Mouse (Mus musculus): Measurements from ENCODE around the gene Dnah3. TPM values are rescaled to one million over a fixed set of nuclear protein-coding genes. Genes with fewer than 3 reads are reported as not detected.

The Dnah3 gene
- total RNA-seq, 2 experiments from 2014 or later: 0.12 TPM; not detected in 1

DNA sequence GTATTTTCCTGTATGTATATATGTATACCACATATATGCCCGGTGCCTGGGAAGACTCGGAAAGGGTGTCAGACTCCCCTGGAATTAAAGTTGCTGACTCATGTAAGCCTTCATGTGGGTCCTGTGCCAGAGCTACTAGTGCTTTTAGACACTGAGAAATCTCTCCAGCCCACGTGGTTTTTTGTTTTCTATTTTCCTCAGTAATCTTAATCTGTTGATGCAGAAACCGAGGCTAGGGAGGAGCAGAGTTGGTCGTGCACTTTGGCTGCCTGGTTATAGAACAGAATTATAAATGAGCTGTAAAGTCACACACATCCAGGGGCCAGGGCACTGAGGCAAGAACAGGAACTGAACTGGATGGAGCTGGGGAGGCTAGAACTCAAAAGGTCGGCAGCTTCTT is 135.1 kb downstream of the Dnah3 start:
- no peak for DNase-seq
- intact Hi-C loops (cut with DNase I): no loop called here

DNA sequence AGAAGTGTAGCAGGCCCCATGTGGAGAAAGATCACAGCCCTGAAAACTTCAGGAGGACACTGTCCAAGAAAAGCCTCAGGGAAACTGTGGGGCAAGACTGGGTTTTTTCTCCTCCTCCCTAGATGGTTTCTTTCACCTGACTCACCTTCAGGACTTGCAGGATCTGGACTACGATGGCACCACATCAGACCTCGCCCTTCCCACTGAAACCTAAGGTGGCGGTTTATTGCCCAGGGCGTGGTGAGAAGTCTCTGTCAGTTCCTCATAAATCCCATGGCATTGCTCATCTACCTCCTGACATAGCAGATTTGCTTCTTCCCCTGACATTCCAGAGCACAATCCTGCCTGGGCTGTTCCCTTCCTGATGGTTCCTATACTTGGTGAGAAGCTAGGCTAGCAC is 135.6 kb downstream of the Dnah3 start:
- no peak for DNase-seq

DNA sequence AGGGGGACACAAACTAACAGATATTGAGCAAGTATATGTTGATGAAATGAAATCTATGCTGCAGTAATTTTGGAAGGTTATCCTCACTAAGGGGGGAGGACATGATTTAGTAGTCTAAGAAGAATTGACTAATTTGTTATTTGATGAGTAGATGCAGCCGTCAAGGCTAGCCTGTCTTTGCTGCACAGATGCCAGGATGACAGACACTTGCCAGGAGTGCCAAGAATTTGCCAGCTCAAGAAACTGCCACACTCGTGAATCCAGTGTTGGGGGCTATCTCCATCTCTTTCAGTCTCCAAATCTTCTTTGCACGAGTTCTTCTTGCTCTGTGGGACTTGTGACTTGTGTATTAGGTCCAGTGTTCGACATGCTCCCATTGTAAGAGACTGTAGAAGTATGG is 136.0 kb downstream of the Dnah3 start:
- intact Hi-C loops (cut with DNase I): no loop called here
- no peak for DNase-seq

More for the DNA sequence above, 135.6 kb downstream of the Dnah3 start:
- intact Hi-C loops (cut with DNase I): no loop called here

DNA sequence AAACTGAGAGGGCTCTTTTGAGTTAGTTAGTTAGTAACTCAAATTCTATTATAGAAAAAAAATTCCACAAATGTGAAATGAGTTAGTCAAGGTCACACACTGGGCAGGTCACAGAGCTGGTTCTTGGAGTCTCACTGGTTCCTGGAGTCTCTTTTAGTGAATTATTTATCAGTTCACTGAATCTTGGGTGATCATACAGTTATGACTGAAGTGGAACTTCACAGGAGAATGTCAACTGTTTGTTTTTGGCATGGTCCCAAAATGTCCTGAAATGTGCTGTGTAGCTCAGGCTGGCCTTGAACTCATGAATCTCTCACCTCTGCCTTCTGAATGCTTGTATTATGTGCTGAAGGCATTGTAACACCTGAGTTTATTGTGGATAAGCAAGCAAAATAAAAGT is 137.7 kb downstream of the Dnah3 start:
- intact Hi-C loops (cut with DNase I): no loop called here
- DNase-seq: no peak

DNA sequence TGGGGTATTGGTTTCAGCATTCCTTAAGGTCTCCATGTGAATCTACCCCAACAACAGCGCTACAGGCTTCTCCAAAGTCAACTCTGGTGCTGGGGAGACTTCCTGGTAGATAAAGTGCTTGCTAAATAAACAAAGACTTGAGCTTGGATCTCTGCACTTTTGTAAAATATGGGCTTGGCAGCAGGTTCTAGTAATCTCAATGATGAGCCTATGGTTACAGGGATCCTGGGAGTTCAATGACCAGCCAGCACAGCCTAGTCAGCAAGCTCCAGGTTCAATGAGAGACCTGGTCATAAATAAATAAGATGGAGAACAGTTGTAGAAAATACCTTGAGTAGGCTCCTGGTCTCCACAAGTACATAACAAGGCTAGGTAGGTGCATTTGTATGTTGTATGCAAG is 141.0 kb downstream of the Dnah3 start:
- DNase-seq: no peak
- intact Hi-C loops (cut with DNase I): no loop called here

DNA sequence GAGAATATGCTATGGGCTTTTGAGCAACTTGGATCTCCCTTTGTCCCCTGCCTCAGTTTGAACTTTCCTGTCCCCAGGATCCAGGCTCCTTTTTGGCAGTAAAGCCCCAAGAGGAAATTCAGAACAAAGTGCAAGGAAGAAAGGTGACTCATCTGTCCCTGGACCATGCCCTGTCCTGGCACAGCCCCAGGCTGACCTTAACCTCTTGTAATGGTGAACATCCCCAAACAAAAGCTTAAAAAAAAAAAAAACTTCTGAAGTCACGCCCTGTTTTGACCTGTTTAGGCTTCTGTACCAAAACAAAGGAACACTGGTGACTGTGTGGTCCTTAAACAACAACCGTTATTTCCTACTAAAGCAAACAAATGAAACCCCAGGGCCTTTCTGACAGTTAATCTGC is 153.5 kb downstream of the Dnah3 start:
- intact Hi-C loops (cut with DNase I): no loop called here
- peak in 1 of 2 experiments; percentile 20 for DNase-seq

DNA sequence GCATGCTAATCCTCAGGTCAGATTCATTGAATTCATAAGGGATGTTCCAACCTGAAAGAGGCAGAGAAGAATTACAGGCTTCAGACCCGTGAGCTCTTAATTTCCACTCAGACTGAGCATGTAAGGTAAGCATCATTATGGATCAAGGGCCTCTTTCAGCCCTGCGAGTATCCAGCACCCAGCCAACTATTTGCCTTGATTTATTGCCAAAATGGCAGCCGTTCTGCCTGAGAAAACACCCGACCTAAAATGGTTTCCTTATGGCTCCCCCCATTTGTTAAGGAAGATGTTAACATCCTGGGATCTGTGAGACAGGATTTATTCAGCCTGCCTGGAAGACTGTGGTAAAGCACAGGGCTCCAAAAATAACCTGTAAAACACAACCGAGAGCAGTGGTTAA is 158.0 kb downstream of the Dnah3 start:
- DNase-seq: no peak
- intact Hi-C loops (cut with DNase I): no loop called here

DNA sequence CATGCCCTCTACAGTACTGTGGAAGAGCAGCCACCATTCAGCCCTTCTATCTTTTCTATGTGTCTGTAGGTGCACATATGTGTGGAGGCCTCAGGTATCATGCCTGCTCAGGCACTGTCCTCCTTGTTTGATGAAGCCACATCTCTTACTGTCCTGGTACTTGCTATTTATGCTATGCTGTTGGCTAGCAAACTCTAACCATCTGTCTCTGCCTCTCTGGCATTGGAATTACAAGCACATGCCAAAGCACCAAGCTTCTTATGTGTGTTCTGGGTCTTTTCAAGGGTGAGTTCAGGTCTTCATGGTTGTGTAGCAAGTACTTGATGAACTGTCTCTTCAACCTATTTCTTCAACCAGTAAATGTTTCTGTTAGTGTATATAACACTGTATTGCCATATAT is 158.8 kb downstream of the Dnah3 start:
- intact Hi-C loops (cut with DNase I): no loop called here

DNA sequence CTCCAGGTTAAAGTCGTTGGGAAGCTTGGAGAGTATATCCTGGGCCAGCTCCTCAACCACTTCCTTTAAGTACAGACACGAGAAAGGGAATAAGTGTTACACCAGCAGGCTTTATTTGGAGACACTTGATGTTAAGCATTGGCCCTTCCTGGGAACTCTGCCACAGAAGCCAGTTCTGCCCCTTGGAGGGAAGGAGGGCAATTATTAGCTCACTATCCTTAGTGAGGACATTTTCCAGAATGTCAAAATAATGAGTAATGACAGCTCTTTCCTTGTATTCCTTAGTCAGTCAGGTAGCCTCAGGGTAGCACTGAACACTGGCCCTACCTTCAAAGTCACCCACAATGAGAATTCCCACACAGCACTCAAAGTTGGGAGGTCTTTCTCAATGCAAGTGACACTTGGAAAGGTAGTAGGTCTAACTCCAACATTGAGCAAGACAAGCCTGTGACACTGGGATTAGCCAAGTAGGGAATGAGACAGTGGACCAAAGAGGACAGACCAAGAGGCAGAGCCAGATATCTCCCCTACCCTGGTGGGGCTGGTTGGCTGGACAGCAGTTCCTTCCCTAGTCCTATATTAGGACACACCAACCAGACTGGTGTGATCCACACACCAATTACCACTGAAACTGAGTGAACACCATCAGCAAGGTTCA is 166.2 kb downstream of the Dnah3 start:
- no peak for DNase-seq
- intact Hi-C loops (cut with DNase I): no loop called here

More for the DNA sequence above, 158.8 kb downstream of the Dnah3 start:
- DNase-seq: no peak

DNA sequence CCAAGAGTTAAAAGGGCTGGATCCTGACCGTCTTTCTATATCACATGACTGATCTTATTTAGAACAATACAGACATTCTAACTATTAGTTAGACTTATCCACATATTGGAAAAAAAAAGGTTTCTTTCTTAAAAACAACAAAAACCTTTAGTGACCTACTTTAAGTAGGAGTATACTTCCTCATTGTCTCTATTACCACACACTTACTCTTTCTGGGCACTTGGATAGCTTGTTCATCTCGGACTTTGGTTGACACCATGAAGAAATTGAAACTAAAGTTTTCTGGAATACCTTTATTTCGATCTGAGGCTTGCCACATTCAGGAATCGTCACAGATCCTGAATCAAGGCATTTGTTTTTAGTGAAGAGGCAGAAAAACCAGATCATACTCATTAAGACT is 174.0 kb downstream of the Dnah3 start:
- DNase-seq: no peak
- intact Hi-C loops (cut with DNase I): no loop called here

DNA sequence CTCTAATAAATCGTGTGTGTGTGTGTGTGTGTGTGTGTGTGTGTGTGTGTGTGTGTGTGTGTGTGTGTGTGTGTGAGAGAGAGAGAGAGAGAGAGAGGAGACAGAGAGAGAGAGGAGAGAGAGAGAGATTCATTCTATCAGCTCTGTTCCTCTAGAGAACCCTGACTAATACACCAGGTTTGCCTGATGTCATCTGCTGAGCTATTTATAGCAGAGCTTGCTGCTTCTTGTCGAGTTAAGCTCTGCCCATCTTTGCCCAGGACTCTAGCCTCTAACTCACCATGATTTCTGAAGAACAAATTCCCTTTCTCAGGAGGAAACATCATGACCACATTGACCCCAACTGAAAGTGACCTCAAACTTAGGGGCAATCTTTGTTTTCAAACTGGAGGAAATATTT is 174.6 kb downstream of the Dnah3 start:
- intact Hi-C loops (cut with DNase I): no loop called here
- DNase-seq: peak; percentile 35 to 46

DNA sequence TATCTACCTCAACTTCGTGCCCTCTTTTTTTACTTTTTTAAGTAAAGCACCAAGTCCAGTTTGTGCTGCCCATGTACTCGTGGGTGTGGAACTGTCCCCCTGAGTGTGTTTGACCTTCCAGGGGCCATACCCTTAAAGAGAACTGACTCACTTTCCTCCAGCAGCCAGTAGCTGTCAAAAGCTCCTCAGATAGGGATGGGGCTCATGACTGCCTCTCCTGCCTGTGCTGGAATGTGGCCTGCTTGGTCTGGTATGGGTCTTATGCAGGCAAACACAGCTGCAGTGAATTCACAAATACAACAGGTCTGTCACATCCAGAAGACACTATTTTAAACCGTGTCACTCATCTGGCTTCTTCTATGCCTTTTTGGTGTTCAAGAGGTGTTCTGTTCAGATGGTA is 183.4 kb downstream of the Dnah3 start:
- intact Hi-C loops (cut with DNase I): no loop called here
- DNase-seq: no peak

DNA sequence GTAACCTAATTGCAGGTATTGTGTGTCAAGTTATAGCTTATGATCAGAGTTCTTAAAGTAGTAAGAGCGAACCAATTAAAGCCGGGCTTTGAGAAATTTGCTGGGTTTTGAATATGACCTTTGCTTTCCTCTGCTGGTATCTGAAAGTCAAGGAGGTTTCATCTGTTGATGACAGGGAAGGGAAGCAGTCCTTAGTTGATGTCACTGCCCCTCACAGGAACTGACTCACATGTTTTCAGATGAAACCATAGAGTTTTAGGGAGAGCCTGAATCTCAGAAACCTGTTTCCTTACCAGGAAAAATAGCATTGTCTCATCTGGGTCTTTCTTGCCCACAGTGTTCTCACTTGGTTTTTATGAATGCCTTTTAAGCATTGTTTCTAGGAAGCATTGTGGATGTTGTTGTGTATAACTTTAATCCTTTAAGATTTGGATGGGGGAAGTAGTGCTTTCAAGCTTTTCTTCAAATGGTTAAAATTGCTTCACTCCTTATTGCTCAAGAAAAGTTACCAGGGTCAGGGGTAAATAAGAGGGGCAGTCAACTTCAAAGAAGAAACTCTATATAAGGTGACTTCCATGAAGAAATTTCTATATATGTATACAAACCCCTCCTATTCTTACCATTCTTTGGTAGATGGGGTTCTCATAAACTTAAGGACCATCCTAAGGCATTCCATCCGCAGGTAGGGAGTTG is 188.4 kb downstream of the Dnah3 start:
- DNase-seq: no peak
- intact Hi-C loops (cut with DNase I): no loop called here

DNA sequence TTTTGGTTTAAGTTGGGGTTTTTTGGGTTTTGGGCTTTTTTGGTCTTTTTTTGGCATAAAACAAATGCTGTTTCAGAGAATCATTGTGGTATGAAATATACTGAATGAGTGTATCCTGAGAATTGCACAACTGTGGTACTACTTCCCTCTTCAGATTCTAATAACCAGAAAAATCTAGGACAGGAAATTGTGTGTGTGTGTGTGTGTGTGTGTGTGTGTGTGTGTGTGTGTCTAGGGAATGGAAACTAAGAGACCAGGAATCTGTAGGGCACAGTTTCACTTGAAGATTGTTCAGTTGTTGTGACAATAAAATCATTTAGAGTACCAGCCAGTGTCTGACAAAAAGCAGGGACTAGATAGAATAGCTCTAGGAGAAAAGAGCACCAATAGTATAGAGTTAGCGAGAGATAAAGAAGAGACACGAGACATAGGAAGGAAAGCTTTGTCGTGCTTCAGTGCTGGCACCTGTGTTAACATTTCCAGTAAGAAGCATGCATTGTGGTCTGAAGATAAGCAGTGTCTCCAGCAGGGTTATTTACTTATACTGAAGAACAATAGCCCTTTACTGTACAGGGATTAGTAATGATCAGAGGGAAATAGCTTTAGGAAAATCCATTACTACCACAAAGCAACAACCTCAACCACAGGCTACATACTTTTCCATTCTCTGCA is 195.6 kb downstream of the Dnah3 start:
- intact Hi-C loops (cut with DNase I): loop anchor here (5.0 kb wide), 2 partner anchors 177 to 198 kb away; partner anchors contain the start of genes Dnah3 and Thumpd1
- no peak for DNase-seq

DNA sequence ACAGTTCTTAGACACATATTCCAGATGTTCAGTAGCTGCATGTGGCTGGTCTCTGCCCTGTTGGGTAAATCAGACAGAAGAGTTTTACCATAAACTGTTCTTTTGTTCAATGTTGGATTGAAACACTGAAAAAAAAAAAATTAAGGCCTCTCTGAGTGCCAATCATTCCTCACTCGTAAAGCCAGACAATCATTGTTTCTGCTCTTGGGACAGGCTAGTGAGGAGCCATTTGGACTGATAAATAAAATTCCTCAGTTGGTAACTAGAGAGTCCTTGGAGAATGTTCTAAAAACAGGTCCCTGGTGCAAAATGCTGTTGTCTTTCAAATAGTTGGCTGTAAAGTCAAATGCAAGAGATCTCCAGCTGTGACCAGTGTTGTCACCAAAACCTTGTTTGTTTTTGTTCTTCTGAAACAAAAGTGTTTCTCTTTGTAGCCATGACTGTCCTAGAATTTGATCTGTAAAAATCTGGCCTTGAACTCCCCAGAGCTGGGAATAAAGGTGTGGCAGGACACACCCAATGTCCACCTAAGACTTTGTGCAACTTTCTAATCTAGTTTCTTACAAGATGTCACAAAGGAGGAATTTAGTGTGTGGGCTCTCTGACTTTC is 196.7 kb downstream of the Dnah3 start:
- DNase-seq: no peak
- intact Hi-C loops (cut with DNase I): loop anchor here (5.0 kb wide), 2 partner anchors 176 to 199 kb away; partner anchors contain the start of genes Dnah3 and Thumpd1

DNA sequence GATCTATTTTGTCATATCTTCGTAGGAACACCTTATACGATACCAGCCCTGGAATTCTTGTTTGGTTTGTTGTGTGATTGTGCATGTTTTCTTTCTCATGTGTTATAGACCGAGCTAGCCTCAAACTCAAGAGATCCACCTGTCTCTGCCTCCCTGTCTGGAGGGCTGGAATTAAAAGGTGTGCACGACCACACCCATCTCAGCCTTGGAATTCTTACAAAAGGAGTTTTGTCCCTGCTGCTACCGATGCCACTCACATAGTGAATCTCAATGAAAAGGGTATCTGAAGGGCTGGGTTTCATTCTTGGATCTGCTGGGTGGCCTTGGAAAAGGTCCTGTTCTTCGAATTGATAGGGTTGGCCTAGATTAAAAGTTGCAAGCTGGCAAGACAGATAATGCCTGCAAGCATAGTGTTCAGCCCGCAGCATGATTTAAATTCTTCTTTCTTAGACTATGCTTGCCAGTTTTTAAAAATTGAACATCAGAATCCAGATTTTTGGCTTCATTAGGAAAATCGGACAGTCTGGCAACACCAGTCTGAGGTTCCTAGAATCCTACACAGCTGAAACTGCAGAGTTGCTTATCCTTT is 197.5 kb downstream of the Dnah3 start:
- intact Hi-C loops (cut with DNase I): loop anchor here (5.0 kb wide), 2 partner anchors 175 to 200 kb away; partner anchors contain the start of genes Dnah3 and Thumpd1
- no peak for DNase-seq

DNA sequence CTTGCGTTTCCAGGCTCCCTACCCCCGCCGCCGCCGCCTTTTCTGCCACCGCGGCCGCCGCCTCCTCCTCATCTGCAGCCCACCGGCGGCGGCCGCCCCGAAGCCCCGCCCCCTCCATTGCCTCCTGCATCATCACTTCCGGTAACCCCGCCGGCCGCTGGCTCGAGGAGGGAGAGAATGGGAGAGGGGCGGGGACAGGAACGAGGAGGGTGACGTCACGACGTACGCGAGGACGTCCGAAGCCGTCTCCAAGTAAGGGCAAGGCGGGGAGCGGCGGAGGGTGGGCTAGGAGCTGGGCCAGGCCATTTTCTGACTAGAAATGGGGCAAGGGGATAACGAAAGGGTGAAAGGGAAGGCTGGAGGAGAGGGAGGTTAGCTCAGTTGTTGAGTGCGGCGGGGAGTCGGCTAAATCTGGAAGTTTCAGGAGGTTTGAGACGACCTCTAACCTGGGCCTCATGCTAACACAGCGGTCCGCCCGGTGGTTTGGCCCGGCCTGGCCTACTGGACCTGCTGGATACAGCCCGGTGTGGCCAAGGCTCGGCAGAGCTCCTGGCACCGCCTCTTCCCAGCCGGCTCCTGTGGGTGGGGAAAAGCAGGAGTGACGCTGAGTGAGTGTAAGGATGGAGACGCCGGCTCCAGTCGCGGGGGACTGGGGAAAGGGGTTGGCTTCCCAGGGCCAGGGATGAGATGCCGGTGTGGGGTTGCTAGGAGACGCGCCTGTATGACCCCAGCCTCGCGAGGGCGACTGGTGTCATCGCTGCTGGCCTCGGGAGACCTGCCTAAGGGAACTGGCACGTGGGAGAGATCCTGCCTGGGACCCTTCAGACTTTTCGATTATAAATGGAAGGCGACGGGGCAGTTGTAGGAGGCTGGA is 199.2 kb downstream of the Dnah3 start, which contains the start of the genes Lyrm1 and Dcun1d3:
Gene Lyrm1 (plus strand): TSS at position 223 of the 874 bp plus-strand sequence.
Gene Dcun1d3 (minus strand): TSS at position 660 of the 874 bp plus-strand sequence.
- DNase-seq: peak; percentile 98 to 99
- intact Hi-C loops (cut with DNase I): loop anchor here (5.0 kb wide), 2 partner anchors 174 to 201 kb away; partner anchors contain the start of genes Dnah3 and Thumpd1

DNA sequence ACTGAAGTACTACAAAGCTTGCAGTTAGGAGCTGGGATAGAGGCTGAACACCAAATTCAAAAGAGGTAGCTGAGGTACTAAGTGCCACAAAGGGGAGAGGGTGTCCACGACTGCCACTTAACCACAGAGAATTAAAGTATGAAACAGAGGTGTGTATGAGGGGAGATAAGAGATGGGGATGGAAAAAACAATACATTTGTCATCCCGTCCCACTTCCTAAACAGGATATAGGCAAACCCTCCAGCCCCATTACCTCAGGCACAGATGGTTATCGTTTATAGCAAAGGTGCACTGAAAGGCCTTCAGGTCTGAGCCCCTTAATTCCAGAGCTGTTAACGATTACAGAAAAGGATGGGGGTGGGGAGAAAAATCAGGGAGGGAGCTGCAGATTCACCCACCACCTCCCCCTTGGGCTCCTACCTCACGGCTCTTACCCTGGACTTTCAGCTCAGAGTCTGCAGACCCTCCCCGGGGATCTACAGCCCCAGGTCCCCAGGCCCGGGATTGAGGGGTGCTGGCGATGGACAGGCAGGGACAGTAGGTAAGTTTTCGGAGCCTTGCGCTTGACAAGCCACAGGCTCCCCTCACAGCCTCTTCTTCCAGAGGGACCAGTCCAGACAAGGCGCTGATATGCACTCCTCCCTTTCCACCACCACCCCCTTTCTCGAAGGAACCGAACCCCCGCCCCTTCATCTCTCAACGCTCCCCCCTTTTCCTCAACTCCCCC is 200.1 kb downstream of the Dnah3 start:
- DNase-seq: no peak
- intact Hi-C loops (cut with DNase I): loop anchor here (5.0 kb wide), 3 partner anchors 103 to 202 kb away; partner anchors contain the start of genes Dnah3, Eri2, Rexo5 and Thumpd1

DNA sequence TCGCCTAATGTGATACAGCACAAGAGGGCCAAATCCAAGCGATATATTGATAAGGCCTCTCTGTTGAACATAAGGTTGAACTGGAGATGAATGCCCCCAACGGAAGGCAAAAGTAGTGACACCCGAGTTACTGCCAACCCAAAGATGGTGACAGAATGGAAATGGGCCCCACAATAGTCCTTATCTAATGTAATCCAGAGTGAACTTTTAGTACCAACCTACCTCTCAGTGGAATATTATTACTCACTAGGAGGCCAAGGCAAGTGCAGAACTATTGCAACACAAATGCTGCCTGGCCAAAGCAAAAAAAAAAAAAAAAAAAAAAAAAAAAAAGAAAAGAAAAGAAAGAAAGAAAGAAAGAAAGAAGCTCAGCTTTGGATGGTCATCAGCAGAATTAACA is 202.3 kb downstream of the Dnah3 start:
- DNase-seq: no peak
- intact Hi-C loops (cut with DNase I): loop anchor here (5.0 kb wide), 1 partner anchor 100 kb away; the partner anchor contains the start of genes Eri2 and Rexo5
